Mouse (Mus musculus) MEL (cell line): ENCODE measurements at regions not wholly inside any gene's neighbourhood (a gene's known extent, or its start where the extent isn't known, plus 50 kb on each side); places are given as distances from the start of the nearest gene placed in this dataset.

Experiments used
- CHD2 ChIP-seq: IDR thresholded peaks from 2 replicates; pipeline ENCODE4 v1.6.1; 2011; ENCODE audit warnings: low read length, improper control_type of control experiment
- CTCF ChIP-seq, 3 experiments: IDR thresholded peaks in 2 of 3; conservative IDR thresholded peaks in 1 of 3; 2 replicates each; pipeline ENCODE4 v1.5.1; 2011 to 2012; ENCODE audit warnings: low read length in 3 of 3, low read depth in 2 of 3, mild to moderate bottlenecking in 2 of 3, improper control_type of control experiment in 1 of 3, inconsistent platforms in 1 of 3, mixed read lengths in 1 of 3, moderate library complexity in 1 of 3; ENCODE audit not compliant: control insufficient read depth in 1 of 3, insufficient read depth in 1 of 3, poor library complexity in 1 of 3, severe bottlenecking in 1 of 3
- EP300 ChIP-seq, 2 experiments: IDR thresholded peaks; 2 replicates each; pipeline ENCODE4 v1.6.1; 2011; ENCODE audit warnings: improper control_type of control experiment in 2 of 2, low read length in 2 of 2, low read depth in 1 of 2, mild to moderate bottlenecking in 1 of 2
- MAFK ChIP-seq: IDR thresholded peaks from 2 replicates; pipeline ENCODE4 v1.6.1; 2011; ENCODE audit warnings: low read depth, mild to moderate bottlenecking, low read length, improper control_type of control experiment, borderline replicate concordance
- NELFE ChIP-seq: IDR thresholded peaks from 2 replicates; pipeline ENCODE4 v1.6.1; 2011; ENCODE audit warnings: low read depth, low read length, improper control_type of control experiment
- RCOR1 ChIP-seq: IDR thresholded peaks from 2 replicates; pipeline ENCODE4 v1.6.1; 2012; ENCODE audit warnings: low read depth, mild to moderate bottlenecking, inconsistent platforms, low read length, improper control_type of control experiment
- TBP ChIP-seq: IDR thresholded peaks from 2 replicates; pipeline ENCODE4 v1.8.0; 2011; ENCODE audit warnings: low read depth, low read length, improper control_type of control experiment

GRCm38 (mm10) chr2:172801804-172802203, 138.3 kb downstream of the Bmp7 start:
- TF ChIP-seq TBP, result no peak
- TF ChIP-seq NELFE, result no peak
- no peak for TF ChIP-seq CTCF (IDR thresholded peaks at IDR 0.05 in 2 of 3, conservative IDR thresholded peaks at IDR 0.05 in 1 of 3; ENCODE audit: control insufficient read depth in 1 of 3, insufficient read depth in 1 of 3, low read depth in 2 of 3, low read length in 3 of 3, poor library complexity in 1 of 3, severe bottlenecking in 1 of 3)
- TF ChIP-seq CHD2, result no peak
- no peak for TF ChIP-seq MAFK
- no peak for TF ChIP-seq EP300 (IDR thresholded peaks at IDR 0.05; ENCODE audit: low read depth in 1 of 2, low read length in 2 of 2)
- TF ChIP-seq RCOR1, result no peak
